Mouse (Mus musculus): Measurements from ENCODE around the gene Nckap5l.

DNA sequence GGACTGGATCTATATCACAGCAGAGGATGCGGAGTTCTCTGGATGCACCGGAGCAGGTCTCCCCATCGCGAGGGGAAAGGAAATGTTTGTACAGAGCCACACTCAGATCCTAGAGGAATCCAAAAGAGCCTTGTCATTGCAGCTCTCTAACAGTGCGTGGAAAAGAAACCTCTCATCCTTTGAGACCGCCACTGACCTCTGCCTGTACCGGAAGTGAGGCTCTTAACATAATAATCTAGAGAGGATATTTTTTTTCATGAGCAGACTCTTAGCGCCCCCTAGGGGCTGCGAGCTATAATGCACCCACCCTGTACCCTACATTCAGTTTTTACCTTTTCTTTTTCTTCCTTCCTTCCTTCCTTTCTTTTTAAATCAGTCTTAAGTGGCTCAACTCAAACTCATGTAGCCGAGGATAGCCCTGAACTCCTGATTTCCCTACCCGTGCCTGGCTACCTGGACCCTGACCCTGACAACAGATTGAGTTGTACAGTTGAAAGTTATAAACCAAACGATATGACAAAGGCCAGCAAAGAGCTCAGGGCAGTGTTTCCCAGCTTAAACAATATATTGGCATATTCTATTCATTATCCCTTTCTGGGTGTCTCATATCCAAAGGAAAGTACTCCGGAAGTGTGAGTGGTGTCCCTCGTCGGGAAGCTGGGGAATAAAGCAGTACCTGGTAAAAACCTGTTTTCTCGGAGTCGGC, 13.6 kb upstream of the Nckap5l start:
- TF ChIP-seq CTCF (conservative IDR thresholded peaks at IDR 0.05; ENCODE audit: insufficient read depth, insufficient read length, low read depth, low read length), result peak; percentile 68
- TF ChIP-seq POLR2A (IDR thresholded peaks at IDR 0.05; ENCODE audit: low read depth, low read length), result no peak
